Mouse (Mus musculus): ENCODE measurements at regions not wholly inside any gene's neighbourhood (a gene's known extent, or its start where the extent isn't known, plus 50 kb on each side); places are given as distances from the start of the nearest gene placed in this dataset.

DNA sequence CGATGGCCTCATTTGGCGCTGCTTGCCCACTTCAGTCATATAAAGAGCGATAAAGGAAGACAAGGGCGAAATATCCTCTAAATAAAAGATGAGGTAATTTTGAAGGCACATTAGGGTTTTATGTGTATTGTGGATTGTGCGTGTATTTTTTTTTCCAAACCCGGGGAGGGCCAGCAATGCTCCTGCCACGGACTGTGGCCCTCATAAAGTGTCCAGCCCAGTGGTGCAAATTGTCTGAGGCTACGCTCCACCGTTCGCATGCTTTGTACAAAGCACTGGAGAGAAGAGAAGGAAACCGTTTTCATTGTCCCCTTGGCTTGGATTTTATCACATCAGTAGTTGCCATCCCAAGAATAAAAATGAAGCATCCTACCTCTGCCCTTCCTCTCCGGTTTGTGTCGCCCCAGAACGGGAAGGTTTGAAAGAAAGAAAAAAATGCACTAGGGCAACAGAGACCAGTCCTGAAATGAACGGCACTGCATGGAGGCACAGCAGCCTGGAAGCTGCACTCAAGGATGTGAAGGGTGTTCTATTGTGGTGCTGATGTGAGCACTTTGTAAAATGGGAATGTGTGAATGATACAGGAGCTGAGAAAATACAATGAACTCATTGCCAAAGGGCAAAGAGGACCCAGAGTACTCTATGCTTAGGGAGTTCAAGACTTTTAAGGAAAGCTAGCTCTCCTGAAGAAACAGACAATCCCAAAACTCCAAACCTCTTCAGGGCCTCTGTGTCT is 1004.7 kb upstream of the A1bg start:
- no peak overlapping the region for H3K4me2 ChIP-seq (replicated peaks; ENCODE audit: low read depth, low read length, severe bottlenecking)
- WGBS: 63% methylated on average over 15 of the region's 15 CpGs
- H3K27me3 ChIP-seq (ENCODE audit: control insufficient read depth, insufficient read depth, low read length): no peaks in the 10 kb centered on the region
- no peak for TF ChIP-seq POLR2A (IDR thresholded peaks at IDR 0.05; ENCODE audit: borderline replicate concordance, extremely low read depth, insufficient read depth, insufficient read length)
- ATAC-seq (ENCODE audit: low FRiP score, low read depth): no peak
- no peaks in the 10 kb centered on the region for H3K36me3 ChIP-seq (ENCODE audit: control insufficient read depth, insufficient read depth, low read length)
- H3K9me3 ChIP-seq (ENCODE audit: control insufficient read depth, low read length): no peaks in the 10 kb centered on the region
- H3K9ac ChIP-seq (ENCODE audit: low read depth, low read length, severe bottlenecking): no peak overlapping the region
- no peak overlapping the region for H3K27ac ChIP-seq (replicated peaks; ENCODE audit: low read depth, low read length)
- H3K4me1 ChIP-seq (ENCODE audit: control insufficient read depth, insufficient read depth, low read length): no peaks in the 10 kb centered on the region; the same call in 1 of the 2 replicates
- no peak overlapping the region for H3K4me3 ChIP-seq (replicated peaks; ENCODE audit: low read length)
- no peak for DNase-seq (ENCODE audit: low spot score)

DNA sequence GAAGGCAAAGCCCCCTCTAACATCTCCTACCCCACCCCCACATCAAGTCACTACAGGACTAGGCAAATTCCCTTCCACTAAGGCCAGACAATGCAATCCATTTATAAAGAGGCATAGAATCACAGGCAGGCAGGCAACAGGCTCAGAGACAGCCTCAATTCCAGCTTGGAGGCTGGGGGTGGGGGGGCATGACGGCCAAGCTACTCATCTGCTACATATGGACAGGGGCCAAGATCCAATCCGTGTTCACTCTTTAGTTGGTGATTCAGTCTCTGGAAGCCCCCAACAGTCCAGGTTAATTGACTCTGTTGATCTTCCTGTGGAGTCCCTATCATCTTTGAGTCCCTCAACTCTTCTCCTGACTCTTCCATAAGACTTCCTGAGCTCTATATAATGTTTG is 997.2 kb upstream of the A1bg start:
- Histone ChIP-seq H3K9ac (ENCODE audit: low read depth, low read length, severe bottlenecking) (no peak overlapping the region), H3K4me2 (replicated peaks; ENCODE audit: low read depth, low read length, severe bottlenecking) (no peak overlapping the region), H3K4me3 (replicated peaks; ENCODE audit: low read length) (no peak overlapping the region), H3K36me3 (ENCODE audit: control insufficient read depth, insufficient read depth, low read length) (no peaks in the 10 kb centered on the region), H3K27me3 (ENCODE audit: control insufficient read depth, insufficient read depth, low read length) (no peaks in the 10 kb centered on the region), H3K27ac (replicated peaks; ENCODE audit: low read depth, low read length) (no peak overlapping the region), H3K4me1 (ENCODE audit: control insufficient read depth, insufficient read depth, low read length) (no peaks in the 10 kb centered on the region), H3K9me3 (ENCODE audit: control insufficient read depth, low read length) (no peaks in the 10 kb centered on the region)
- no peak for TF ChIP-seq POLR2A (IDR thresholded peaks at IDR 0.05; ENCODE audit: borderline replicate concordance, extremely low read depth, insufficient read depth, insufficient read length)
- WGBS: 77% methylated on average over 2 of the region's 2 CpGs
- no peak for DNase-seq (ENCODE audit: low spot score)
- no peak for ATAC-seq (ENCODE audit: low FRiP score, low read depth)

DNA sequence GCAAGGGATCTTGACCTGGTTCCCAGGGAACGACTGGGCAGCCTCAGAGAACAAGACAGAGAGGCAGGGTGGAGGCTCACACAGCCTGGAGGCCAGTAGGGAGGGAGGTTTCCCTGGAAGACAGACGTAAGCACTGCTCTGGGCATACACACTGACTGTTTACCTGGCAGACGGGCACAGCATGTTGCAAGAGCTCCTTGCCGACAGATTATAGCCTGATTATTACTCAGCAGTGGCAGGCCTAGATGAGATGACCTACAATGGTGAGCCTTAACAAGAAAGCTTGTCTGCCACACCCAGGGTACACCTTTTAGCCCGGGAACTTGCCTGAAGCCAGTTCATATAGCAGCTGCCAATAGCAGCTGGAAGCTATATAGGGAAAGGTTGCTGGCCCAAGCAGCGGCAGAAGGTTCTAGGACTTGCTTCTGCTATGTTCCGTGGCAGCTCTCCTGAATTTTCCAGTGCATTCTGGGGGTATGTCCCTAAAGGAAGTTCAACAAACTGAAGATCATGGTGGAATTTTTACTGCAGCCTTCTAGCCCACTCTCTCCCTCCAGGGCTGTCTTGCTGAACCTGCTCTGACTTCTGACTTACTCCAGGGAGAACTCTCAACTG is 990.8 kb upstream of the A1bg start:
- TF ChIP-seq POLR2A (IDR thresholded peaks at IDR 0.05; ENCODE audit: borderline replicate concordance, extremely low read depth, insufficient read depth, insufficient read length): no peak
- Histone ChIP-seq H3K9ac (ENCODE audit: low read depth, low read length, severe bottlenecking) (no peak overlapping the region), H3K27ac (replicated peaks; ENCODE audit: low read depth, low read length) (no peak overlapping the region), H3K4me2 (replicated peaks; ENCODE audit: low read depth, low read length, severe bottlenecking) (no peak overlapping the region), H3K9me3 (ENCODE audit: control insufficient read depth, low read length) (no peaks in the 10 kb centered on the region), H3K4me3 (replicated peaks; ENCODE audit: low read length) (no peak overlapping the region), H3K4me1 (ENCODE audit: control insufficient read depth, insufficient read depth, low read length) (no peaks in the 10 kb centered on the region), H3K27me3 (ENCODE audit: control insufficient read depth, insufficient read depth, low read length) (no peaks in the 10 kb centered on the region), H3K36me3 (ENCODE audit: control insufficient read depth, insufficient read depth, low read length) (no peaks in the 10 kb centered on the region)
- no peak for ATAC-seq (ENCODE audit: low FRiP score, low read depth)
- DNase-seq (ENCODE audit: low spot score): no peak
- 81% methylated on average over 7 of the region's 7 CpGs for WGBS

DNA sequence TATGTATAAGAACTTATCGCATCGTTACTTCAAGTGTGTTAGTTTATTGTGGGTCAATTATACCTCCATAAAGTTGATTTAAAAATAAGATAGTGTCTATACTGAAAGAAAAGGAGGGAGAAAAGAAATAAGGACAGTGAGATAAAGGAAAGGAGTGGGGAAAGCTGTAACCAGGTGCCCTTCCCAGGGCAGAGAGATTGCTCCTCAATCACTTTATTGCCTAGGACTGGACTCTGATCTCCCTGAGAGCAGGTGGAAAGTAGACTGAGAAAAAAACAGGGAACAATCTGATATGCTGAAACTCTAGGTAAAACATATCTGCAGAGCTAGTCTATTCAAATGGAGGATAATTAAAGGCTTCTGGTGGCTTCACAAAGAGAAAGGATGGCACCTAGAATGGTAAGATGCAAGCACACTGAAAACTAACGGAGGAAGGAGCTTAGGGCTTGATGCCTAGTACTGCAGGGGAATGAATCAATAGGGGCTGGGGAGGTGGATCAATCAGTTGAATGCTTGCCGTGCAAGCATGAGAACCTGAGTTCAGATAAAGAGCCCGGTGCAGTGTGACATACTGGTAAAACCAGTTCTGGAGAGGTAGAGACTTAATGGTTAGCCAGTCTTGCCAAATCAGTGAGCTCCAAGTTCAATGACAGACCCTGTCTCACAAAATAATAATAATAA is 982.5 kb upstream of the A1bg start:
- Histone ChIP-seq H3K4me2 (replicated peaks; ENCODE audit: low read depth, low read length, severe bottlenecking) (no peak overlapping the region), H3K36me3 (ENCODE audit: control insufficient read depth, insufficient read depth, low read length) (no peaks in the 10 kb centered on the region), H3K4me1 (ENCODE audit: control insufficient read depth, insufficient read depth, low read length) (no peaks in the 10 kb centered on the region), H3K27me3 (ENCODE audit: control insufficient read depth, insufficient read depth, low read length) (no peaks in the 10 kb centered on the region), H3K9ac (ENCODE audit: low read depth, low read length, severe bottlenecking) (no peak overlapping the region), H3K9me3 (ENCODE audit: control insufficient read depth, low read length) (no peaks in the 10 kb centered on the region), H3K27ac (replicated peaks; ENCODE audit: low read depth, low read length) (no peak overlapping the region), H3K4me3 (replicated peaks; ENCODE audit: low read length) (no peak overlapping the region)
- 80% methylated on average over 5 of the region's 5 CpGs for WGBS
- no peak for ATAC-seq (ENCODE audit: low FRiP score, low read depth)
- no peak for DNase-seq (ENCODE audit: low spot score)
- TF ChIP-seq POLR2A (IDR thresholded peaks at IDR 0.05; ENCODE audit: borderline replicate concordance, extremely low read depth, insufficient read depth, insufficient read length): no peak

DNA sequence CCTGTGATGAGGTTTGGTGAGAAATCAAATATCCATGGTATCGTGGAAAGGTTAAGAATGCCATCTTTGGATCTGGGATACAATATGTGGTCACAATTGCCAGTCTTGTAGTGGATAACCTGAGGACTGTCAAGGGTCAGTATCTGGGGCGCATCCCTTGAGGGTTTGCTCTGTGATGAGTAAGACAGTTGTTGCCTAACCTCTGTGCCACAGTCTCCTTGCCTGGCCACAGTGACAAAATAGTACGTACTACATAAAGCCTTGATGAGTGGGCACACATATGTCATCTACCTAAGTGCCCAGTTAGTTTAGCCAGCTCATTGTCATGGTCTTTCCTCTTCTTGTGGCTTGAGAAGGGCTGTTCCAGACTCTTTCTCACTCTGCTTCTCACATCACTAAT is 977.0 kb upstream of the A1bg start:
- no peak for ATAC-seq (ENCODE audit: low FRiP score, low read depth)
- no peak for TF ChIP-seq POLR2A (IDR thresholded peaks at IDR 0.05; ENCODE audit: borderline replicate concordance, extremely low read depth, insufficient read depth, insufficient read length)
- WGBS: 94% methylated on average over 3 of the region's 3 CpGs

More for the DNA sequence above, 977.0 kb upstream of the A1bg start:
- H3K9me3 ChIP-seq (ENCODE audit: control insufficient read depth, low read length): no peaks in the 10 kb centered on the region
- no peak for DNase-seq (ENCODE audit: low spot score)
- no peak overlapping the region for H3K9ac ChIP-seq (ENCODE audit: low read depth, low read length, severe bottlenecking)
- no peak overlapping the region for H3K27ac ChIP-seq (replicated peaks; ENCODE audit: low read depth, low read length)
- no peak overlapping the region for H3K4me3 ChIP-seq (replicated peaks; ENCODE audit: low read length)
- H3K4me2 ChIP-seq (replicated peaks; ENCODE audit: low read depth, low read length, severe bottlenecking): no peak overlapping the region
- no peaks in the 10 kb centered on the region for H3K36me3 ChIP-seq (ENCODE audit: control insufficient read depth, insufficient read depth, low read length)
- peaks cover 8% of the 10 kb centered on the region for H3K4me1 ChIP-seq (ENCODE audit: control insufficient read depth, insufficient read depth, low read length)
- H3K27me3 ChIP-seq (ENCODE audit: control insufficient read depth, insufficient read depth, low read length): no peaks in the 10 kb centered on the region
